Mouse (Mus musculus): ENCODE results near the gene Cyp2w1. TPM values are rescaled to one million over a fixed set of nuclear protein-coding genes. Genes with fewer than 3 reads are reported as not detected.

The Cyp2w1 gene
- polyA plus RNA-seq, 1 experiment from 2014 or later: not detected

- Histone ChIP-seq H3K36me3 (ENCODE audit: control insufficient read depth, insufficient read depth) (no peaks in the 10 kb centered on the region), H3K4me3 (ENCODE audit: low read length) (no peak overlapping the region), H3K27me3 (ENCODE audit: control insufficient read depth, insufficient read depth, low read length) (no peaks in the 10 kb centered on the region; the same call in 1 of the 2 replicates), H3K4me1 (ENCODE audit: control insufficient read depth, insufficient read depth, low read length) (peaks cover 6% of the 10 kb centered on the region; the same call in 1 of the 2 replicates), H3K9me3 (replicated peaks; ENCODE audit: control insufficient read depth, low read length) (no peaks in the 10 kb centered on the region), H3K4me2 (ENCODE audit: low read depth, low read length) (no peak overlapping the region), H3K27ac (ENCODE audit: low read length) (peak overlapping the region; percentile 25; the same call in 1 of the 2 replicates), H3K9ac (ENCODE audit: low read length) (peak overlapping the region; percentile 23; the same call in 1 of the 2 replicates)
- 32% methylated on average over 8 of the region's 8 CpGs for WGBS
- ATAC-seq (replicated peaks; ENCODE audit: extremely low read depth, insufficient read depth, low FRiP score): peak; percentile 28; the same call in 1 of the 2 replicates
Observed at GRCm38 (mm10) chr5:139351628-139352027, 789 bp upstream of the Cyp2w1 start.

DNA sequence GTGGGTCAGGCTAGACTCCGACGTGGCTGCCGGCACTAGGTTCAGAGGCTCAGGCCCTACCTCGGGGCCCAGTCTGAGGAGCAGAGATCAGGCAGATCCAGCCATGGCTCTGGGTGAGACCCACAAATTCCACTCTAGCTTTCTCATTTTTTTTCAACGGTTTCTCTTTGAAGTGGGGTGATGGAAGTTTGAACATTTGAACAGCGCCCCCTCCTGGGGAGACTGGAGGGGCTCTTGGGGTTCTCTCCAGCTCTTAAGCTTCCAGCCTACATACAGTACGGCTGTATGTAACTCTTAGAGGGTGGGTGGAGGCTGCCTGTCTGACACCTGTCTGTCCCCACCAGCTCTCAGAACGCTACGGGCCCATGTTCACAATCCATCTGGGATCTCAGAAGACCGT is 1.1 kb downstream of the Cyp2w1 start:
- H3K9me3 ChIP-seq (replicated peaks; ENCODE audit: control insufficient read depth, low read length): no peaks in the 10 kb centered on the region
- H3K27ac ChIP-seq (ENCODE audit: low read length): no peak overlapping the region
- H3K9ac ChIP-seq (ENCODE audit: low read length): no peak overlapping the region
- no peaks in the 10 kb centered on the region for H3K36me3 ChIP-seq (ENCODE audit: control insufficient read depth, insufficient read depth)
- 57% methylated on average over 10 of the region's 10 CpGs for WGBS
- no peak for ATAC-seq (replicated peaks; ENCODE audit: extremely low read depth, insufficient read depth, low FRiP score)
- H3K4me1 ChIP-seq (ENCODE audit: control insufficient read depth, insufficient read depth, low read length): peaks cover 10% of the 10 kb centered on the region
- no peaks in the 10 kb centered on the region; the same call in 1 of the 2 replicates for H3K27me3 ChIP-seq (ENCODE audit: control insufficient read depth, insufficient read depth, low read length)
- H3K4me3 ChIP-seq (ENCODE audit: low read length): no peak overlapping the region
- no peak overlapping the region for H3K4me2 ChIP-seq (ENCODE audit: low read depth, low read length)

GRCm38 (mm10) chr5:139353946-139354345 is 1.5 kb downstream of the Cyp2w1 start:
- H3K4me1 ChIP-seq (ENCODE audit: control insufficient read depth, insufficient read depth, low read length): peaks cover 10% of the 10 kb centered on the region
- no peak overlapping the region for H3K27ac ChIP-seq (ENCODE audit: low read length)
- no peaks in the 10 kb centered on the region; the same call in 1 of the 2 replicates for H3K27me3 ChIP-seq (ENCODE audit: control insufficient read depth, insufficient read depth, low read length)
- no peaks in the 10 kb centered on the region for H3K36me3 ChIP-seq (ENCODE audit: control insufficient read depth, insufficient read depth)
- no peaks in the 10 kb centered on the region for H3K9me3 ChIP-seq (replicated peaks; ENCODE audit: control insufficient read depth, low read length)
- no peak overlapping the region for H3K4me2 ChIP-seq (ENCODE audit: low read depth, low read length)
- no peak overlapping the region for H3K4me3 ChIP-seq (ENCODE audit: low read length)
- WGBS: 90% methylated on average over 11 of the region's 11 CpGs
- H3K9ac ChIP-seq (ENCODE audit: low read length): no peak overlapping the region
- ATAC-seq (replicated peaks; ENCODE audit: extremely low read depth, insufficient read depth, low FRiP score): no peak

DNA sequence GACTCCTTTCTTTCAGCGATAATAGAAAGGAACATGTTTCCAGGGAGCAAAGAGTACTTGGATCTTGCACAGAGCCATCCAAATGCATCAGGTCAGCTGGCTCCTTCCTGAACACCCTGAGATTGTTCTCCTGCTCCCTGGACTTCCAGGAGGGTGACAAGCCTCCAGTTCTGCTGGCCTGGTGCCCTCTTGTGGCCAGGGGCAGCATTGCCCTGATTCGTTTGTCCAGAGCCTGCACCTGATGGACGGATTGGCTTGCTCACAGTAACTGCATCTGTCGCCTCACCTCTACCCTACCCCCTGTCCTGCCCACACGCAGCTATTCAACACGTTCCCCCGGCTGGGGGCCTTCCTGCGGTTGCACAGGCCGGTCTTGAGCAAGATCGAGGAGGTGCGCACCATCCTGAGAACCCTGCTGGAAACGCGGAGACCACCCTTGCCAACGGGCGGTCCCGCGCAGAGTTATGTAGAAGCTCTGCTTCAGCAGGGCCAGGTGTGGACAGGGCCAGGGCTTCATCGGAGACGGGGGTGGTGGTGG is 2.9 kb downstream of the Cyp2w1 start:
- H3K36me3 ChIP-seq (ENCODE audit: control insufficient read depth, insufficient read depth): no peaks in the 10 kb centered on the region
- H3K4me2 ChIP-seq (ENCODE audit: low read depth, low read length): no peak overlapping the region
- H3K27me3 ChIP-seq (ENCODE audit: control insufficient read depth, insufficient read depth, low read length): no peaks in the 10 kb centered on the region; the same call in 1 of the 2 replicates
- WGBS: 32% methylated on average over 19 of the region's 19 CpGs
- no peak for ATAC-seq (replicated peaks; ENCODE audit: extremely low read depth, insufficient read depth, low FRiP score)
- no peak overlapping the region for H3K27ac ChIP-seq (ENCODE audit: low read length)
- H3K9ac ChIP-seq (ENCODE audit: low read length): no peak overlapping the region
- no peaks in the 10 kb centered on the region for H3K9me3 ChIP-seq (replicated peaks; ENCODE audit: control insufficient read depth, low read length)
- H3K4me3 ChIP-seq (ENCODE audit: low read length): no peak overlapping the region
- H3K4me1 ChIP-seq (ENCODE audit: control insufficient read depth, insufficient read depth, low read length): peaks cover 10% of the 10 kb centered on the region

DNA sequence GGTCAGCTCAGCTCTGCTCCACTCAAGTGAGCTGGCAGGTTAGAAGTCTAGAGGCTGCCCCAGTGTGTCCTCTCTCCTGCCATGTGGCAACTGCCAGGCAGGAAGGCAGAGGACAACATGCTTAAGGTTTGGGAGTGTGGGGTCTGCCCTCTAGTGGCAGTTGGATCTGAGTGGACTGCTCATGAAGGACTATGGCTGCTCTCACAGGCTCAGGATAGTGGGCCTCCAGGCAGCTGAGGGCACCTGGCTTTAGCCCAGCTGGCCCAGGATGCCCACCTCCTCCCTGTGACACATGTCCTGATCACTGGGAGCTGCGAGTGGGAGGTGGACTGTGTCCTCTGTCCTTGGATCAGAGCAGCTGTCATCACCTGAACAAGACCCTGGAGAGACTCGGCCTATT is 6.2 kb downstream of the Cyp2w1 start:
- ATAC-seq (replicated peaks; ENCODE audit: extremely low read depth, insufficient read depth, low FRiP score): peak; percentile 42
- no peak overlapping the region for H3K9ac ChIP-seq (ENCODE audit: low read length)
- no peaks in the 10 kb centered on the region for H3K27me3 ChIP-seq (ENCODE audit: control insufficient read depth, insufficient read depth, low read length)
- H3K36me3 ChIP-seq (ENCODE audit: control insufficient read depth, insufficient read depth): no peaks in the 10 kb centered on the region
- H3K4me2 ChIP-seq (ENCODE audit: low read depth, low read length): no peak overlapping the region
- peaks cover 4% of the 10 kb centered on the region; the same call in 1 of the 2 replicates for H3K4me1 ChIP-seq (ENCODE audit: control insufficient read depth, insufficient read depth, low read length)
- 41% methylated on average over 2 of the region's 2 CpGs for WGBS
- H3K4me3 ChIP-seq (ENCODE audit: low read length): no peak overlapping the region
- H3K27ac ChIP-seq (ENCODE audit: low read length): no peak overlapping the region
- H3K9me3 ChIP-seq (replicated peaks; ENCODE audit: control insufficient read depth, low read length): no peaks in the 10 kb centered on the region

DNA sequence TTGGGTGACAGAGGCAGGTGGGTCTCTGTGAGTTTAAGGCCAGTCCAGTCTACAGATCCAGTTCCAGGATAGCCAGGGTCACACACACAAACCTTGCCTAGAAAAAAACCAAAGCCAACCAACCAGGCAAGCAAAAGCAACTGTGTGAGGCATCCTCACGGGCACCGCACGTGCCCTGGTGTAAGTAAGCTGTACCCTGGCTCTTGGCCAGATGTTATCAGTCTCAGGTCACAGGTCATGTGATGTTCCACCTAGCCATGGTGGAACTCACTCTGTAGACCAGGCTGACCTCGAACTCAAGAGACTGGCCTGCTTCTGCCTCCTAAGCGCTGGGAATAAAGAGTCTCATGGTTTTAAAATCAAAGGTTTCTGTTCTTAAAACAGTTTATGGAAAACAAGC is 6.8 kb downstream of the Cyp2w1 start:
- Histone ChIP-seq H3K4me1 (ENCODE audit: control insufficient read depth, insufficient read depth, low read length) (peaks cover 3% of the 10 kb centered on the region), H3K27ac (ENCODE audit: low read length) (no peak overlapping the region), H3K9me3 (replicated peaks; ENCODE audit: control insufficient read depth, low read length) (no peaks in the 10 kb centered on the region), H3K4me3 (ENCODE audit: low read length) (no peak overlapping the region), H3K9ac (ENCODE audit: low read length) (no peak overlapping the region), H3K36me3 (ENCODE audit: control insufficient read depth, insufficient read depth) (no peaks in the 10 kb centered on the region), H3K4me2 (ENCODE audit: low read depth, low read length) (no peak overlapping the region), H3K27me3 (ENCODE audit: control insufficient read depth, insufficient read depth, low read length) (no peaks in the 10 kb centered on the region)
- 82% methylated on average over 5 of the region's 5 CpGs for WGBS
- no peak for ATAC-seq (replicated peaks; ENCODE audit: extremely low read depth, insufficient read depth, low FRiP score)

GRCm38 (mm10) chr5:139363858-139364257 is 11.4 kb downstream of the Cyp2w1 start:
- H3K27ac ChIP-seq (ENCODE audit: low read length): no peak overlapping the region
- ATAC-seq (replicated peaks; ENCODE audit: extremely low read depth, insufficient read depth, low FRiP score): no peak
- peaks cover 11% of the 10 kb centered on the region for H3K4me1 ChIP-seq (ENCODE audit: control insufficient read depth, insufficient read depth, low read length)
- WGBS: 57% methylated on average over 7 of the region's 7 CpGs
- H3K9me3 ChIP-seq (replicated peaks; ENCODE audit: control insufficient read depth, low read length): no peaks in the 10 kb centered on the region
- H3K36me3 ChIP-seq (ENCODE audit: control insufficient read depth, insufficient read depth): no peaks in the 10 kb centered on the region
- H3K27me3 ChIP-seq (ENCODE audit: control insufficient read depth, insufficient read depth, low read length): no peaks in the 10 kb centered on the region
- no peak overlapping the region for H3K4me3 ChIP-seq (ENCODE audit: low read length)
- H3K4me2 ChIP-seq (ENCODE audit: low read depth, low read length): no peak overlapping the region
- H3K9ac ChIP-seq (ENCODE audit: low read length): no peak overlapping the region

DNA sequence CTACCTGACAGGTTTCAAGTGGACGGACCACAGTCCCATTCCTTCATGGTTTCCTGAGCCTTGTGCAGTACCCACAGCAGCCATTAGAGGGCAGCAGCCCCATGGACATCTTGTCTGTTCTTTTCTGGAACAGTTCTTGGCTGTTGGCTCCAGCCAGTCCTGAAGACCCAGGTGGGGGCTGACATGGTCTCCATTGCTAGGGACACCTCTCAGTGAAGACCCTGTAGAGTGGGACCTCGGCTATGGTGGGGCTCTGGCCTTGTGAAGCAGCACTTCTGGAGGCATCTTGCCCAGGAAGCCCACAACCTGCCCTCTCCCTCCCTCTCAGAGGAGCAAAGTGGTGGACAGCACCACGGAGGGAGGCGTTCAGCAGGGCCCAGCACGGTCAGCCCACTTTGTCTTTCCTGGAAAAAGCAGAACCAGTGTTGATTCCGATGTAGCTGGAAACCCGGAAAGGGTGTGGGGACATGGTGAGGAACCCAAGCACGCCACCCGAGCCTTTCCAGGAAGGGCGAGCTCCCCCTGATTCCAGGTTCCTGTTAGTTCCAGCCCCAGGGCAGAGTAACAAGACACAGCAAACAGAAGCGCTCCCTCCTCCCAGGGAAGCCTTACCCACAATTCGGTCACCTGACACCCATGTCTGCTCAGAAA is 12.0 kb downstream of the Cyp2w1 start:
- H3K4me2 ChIP-seq (ENCODE audit: low read depth, low read length): no peak overlapping the region
- H3K4me1 ChIP-seq (ENCODE audit: control insufficient read depth, insufficient read depth, low read length): peaks cover 11% of the 10 kb centered on the region
- H3K36me3 ChIP-seq (ENCODE audit: control insufficient read depth, insufficient read depth): no peaks in the 10 kb centered on the region
- 28% methylated on average over 12 of the region's 12 CpGs for WGBS
- H3K9ac ChIP-seq (ENCODE audit: low read length): peak overlapping the region; percentile 30
- no peaks in the 10 kb centered on the region for H3K9me3 ChIP-seq (replicated peaks; ENCODE audit: control insufficient read depth, low read length)
- ATAC-seq (replicated peaks; ENCODE audit: extremely low read depth, insufficient read depth, low FRiP score): peak; percentile 47
- no peak overlapping the region for H3K4me3 ChIP-seq (ENCODE audit: low read length)
- peak overlapping the region; percentile 36 for H3K27ac ChIP-seq (ENCODE audit: low read length)
- no peaks in the 10 kb centered on the region for H3K27me3 ChIP-seq (ENCODE audit: control insufficient read depth, insufficient read depth, low read length)

DNA sequence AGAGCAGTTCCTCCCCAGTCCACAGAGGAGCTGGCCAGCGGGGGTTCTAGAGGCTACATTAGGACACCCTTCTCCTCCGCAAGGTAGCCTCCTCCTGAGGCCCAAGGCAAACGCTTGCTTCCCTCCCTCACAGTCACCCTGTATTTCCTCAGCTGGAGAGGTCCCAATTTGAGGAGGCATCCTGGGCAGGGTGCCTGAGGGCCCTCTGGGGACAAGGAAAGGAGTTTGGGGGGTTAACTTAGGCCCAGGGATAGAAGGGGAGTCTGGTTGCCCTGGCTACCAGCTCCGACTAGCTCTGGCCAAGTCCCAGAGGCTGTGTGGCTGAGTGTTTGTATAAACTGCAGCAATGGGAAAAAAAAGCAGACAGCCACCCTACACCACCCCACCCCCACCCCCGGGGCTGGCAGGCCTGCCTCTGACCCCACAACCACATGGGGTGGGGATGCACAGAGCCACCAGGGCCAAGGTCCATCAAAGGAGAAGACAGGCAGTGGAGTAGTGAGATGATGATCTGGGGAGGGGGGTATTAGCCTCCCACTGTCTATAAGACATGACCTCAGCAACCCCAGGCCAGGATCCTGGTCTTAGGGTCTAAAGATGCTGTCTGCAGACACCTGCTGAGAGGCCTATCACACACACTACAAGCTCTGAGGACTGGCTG is 12.6 kb downstream of the Cyp2w1 start:
- H3K4me2 ChIP-seq (ENCODE audit: low read depth, low read length): no peak overlapping the region
- no peak overlapping the region; the same call in 1 of the 2 replicates for H3K9ac ChIP-seq (ENCODE audit: low read length)

More for the DNA sequence above, 12.6 kb downstream of the Cyp2w1 start:
- H3K27ac ChIP-seq (ENCODE audit: low read length): peak overlapping the region; percentile 36
- no peak overlapping the region for H3K4me3 ChIP-seq (ENCODE audit: low read length)
- H3K9me3 ChIP-seq (replicated peaks; ENCODE audit: control insufficient read depth, low read length): no peaks in the 10 kb centered on the region
- no peaks in the 10 kb centered on the region for H3K27me3 ChIP-seq (ENCODE audit: control insufficient read depth, insufficient read depth, low read length)
- peaks cover 11% of the 10 kb centered on the region for H3K4me1 ChIP-seq (ENCODE audit: control insufficient read depth, insufficient read depth, low read length)
- no peak for ATAC-seq (replicated peaks; ENCODE audit: extremely low read depth, insufficient read depth, low FRiP score)
- 39% methylated on average over 5 of the region's 5 CpGs for WGBS
- H3K36me3 ChIP-seq (ENCODE audit: control insufficient read depth, insufficient read depth): no peaks in the 10 kb centered on the region
